Mouse (Mus musculus) forelimb bud, embryonic 11.5 days (tissue): Measurements from ENCODE around the gene Ppm1l.
"Not testable (repeated sequence)": the region's sequence is repeated elsewhere in the genome, so short reads cannot be mapped to it uniquely, and the experiment has no call there.

ENCODE experiments used
- DNase-seq: peaks from one replicate; pipeline ENCODE4 v3.0.0-alpha.2; 2012; ENCODE audit warnings: low read depth, low spot score

Gene Ppm1l

GRCm38 (mm10) chr3:69535486-69535885, 218.8 kb downstream of the Ppm1l start:
- DNase-seq = no peak

GRCm38 (mm10) chr3:69535941-69536647, 219.4 kb downstream of the Ppm1l start:
- DNase-seq = no peak

- no peak for DNase-seq
These were observed 226.3 kb downstream of the Ppm1l start for GRCm38 (mm10) chr3:69542962-69543361.

GRCm38 (mm10) chr3:69543730-69544129, 227.1 kb downstream of the Ppm1l start:
- no peak for DNase-seq

- no peak for DNase-seq
These were observed 228.4 kb downstream of the Ppm1l start for GRCm38 (mm10) chr3:69545017-69545416.

GRCm38 (mm10) chr3:69548704-69549455, 232.2 kb downstream of the Ppm1l start:
- DNase-seq = no peak

- no peak for DNase-seq
These were observed 232.9 kb downstream of the Ppm1l start for GRCm38 (mm10) chr3:69549602-69550001.

GRCm38 (mm10) chr3:69555511-69555910, 238.8 kb downstream of the Ppm1l start:
- DNase-seq = no peak

- no peak for DNase-seq
These were observed 239.6 kb downstream of the Ppm1l start for GRCm38 (mm10) chr3:69556092-69556778.

GRCm38 (mm10) chr3:69559316-69559974, 242.8 kb downstream of the Ppm1l start:
- DNase-seq = no peak

GRCm38 (mm10) chr3:69559975-69560330, 243.3 kb downstream of the Ppm1l start:
- DNase-seq = no peak

GRCm38 (mm10) chr3:69561686-69562085, 245.0 kb downstream of the Ppm1l start:
- no peak for DNase-seq

GRCm38 (mm10) chr3:69563406-69563805, 246.7 kb downstream of the Ppm1l start:
- DNase-seq = no peak

- DNase-seq = not testable (repeated sequence)
These were observed 248.9 kb downstream of the Ppm1l start for GRCm38 (mm10) chr3:69565586-69565985.

GRCm38 (mm10) chr3:69572561-69572960, 255.9 kb downstream of the Ppm1l start:
- DNase-seq = no peak

GRCm38 (mm10) chr3:69575577-69575976, 258.9 kb downstream of the Ppm1l start:
- no peak for DNase-seq

GRCm38 (mm10) chr3:69576715-69577114, 260.1 kb downstream of the Ppm1l start:
- no peak for DNase-seq

GRCm38 (mm10) chr3:69578791-69579190, 262.1 kb downstream of the Ppm1l start:
- DNase-seq = no peak

- no peak for DNase-seq
These were observed 267.1 kb downstream of the Ppm1l start for GRCm38 (mm10) chr3:69583798-69584197.

GRCm38 (mm10) chr3:69588101-69588760, 271.6 kb downstream of the Ppm1l start:
- DNase-seq = no peak

- no peak for DNase-seq
These were observed 276.8 kb downstream of the Ppm1l start for GRCm38 (mm10) chr3:69593426-69593825.
